Mouse (Mus musculus) cerebellum, adult 11 months (tissue): ENCODE results near the gene Tecpr2.

Experiments
- DNase-seq: peaks from one replicate; pipeline ENCODE4 v3.0.0; 2022

Gene Tecpr2

GRCm38 (mm10) chr12:111009615-111010257, 120.7 kb downstream of the Tecpr2 start:
- no peak for DNase-seq

GRCm38 (mm10) chr12:111016807-111017206, 127.7 kb downstream of the Tecpr2 start:
- DNase-seq: no peak

- no peak for DNase-seq
Measured at GRCm38 (mm10) chr12:111018068-111018467, 129.0 kb downstream of the Tecpr2 start.

GRCm38 (mm10) chr12:111019086-111019485, 130.0 kb downstream of the Tecpr2 start:
- DNase-seq: no peak

GRCm38 (mm10) chr12:111021138-111021537, 132.1 kb downstream of the Tecpr2 start:
- DNase-seq: no peak

GRCm38 (mm10) chr12:111021577-111021976, 132.5 kb downstream of the Tecpr2 start:
- DNase-seq: no peak
